In genomic region chr1:162771617-162772360, GRCm38 (mm10) we compare ENCODE assay signal across 22 mouse cellular contexts. TPM values are rescaled to one million over a fixed set of nuclear protein-coding genes. Genes with fewer than 3 reads are reported as not detected.
"Had no signal": no experiment of that assay in that cellular context is flagged by ENCODE, and none has a peak within 500 bp of the region (broad histone marks: within the 10 kb centered on the region; RNA-seq: fewer than 3 reads in every experiment).

No protein-coding gene starts in this region.

- ATAC-seq: intestine, embryonic 15.5 days had no signal

- H3K9me3 ChIP-seq: intestine, embryonic 15.5 days; kidney, embryonic 15.5 days; liver, embryonic 13.5 days; megakaryocyte, embryonic 14.5 days had no signal

- H3K4me1 ChIP-seq: intestine, embryonic 15.5 days; kidney, embryonic 15.5 days; liver, embryonic 13.5 days; megakaryocyte, embryonic 14.5 days had no signal

- H3K9ac ChIP-seq: intestine, embryonic 15.5 days; kidney, embryonic 15.5 days; liver, embryonic 13.5 days had no signal

- H3K4me2 ChIP-seq: intestine, embryonic 15.5 days; kidney, embryonic 15.5 days; liver, embryonic 13.5 days; midbrain, embryonic 11.5 days had no signal

- H3K27ac ChIP-seq: intestine, embryonic 15.5 days; kidney, embryonic 15.5 days; left cerebral cortex, adult 2 months; liver, embryonic 13.5 days; stomach, postnatal 0 days had no signal

- H3K27me3 ChIP-seq: intestine, embryonic 15.5 days; kidney, embryonic 15.5 days; liver, embryonic 13.5 days; megakaryocyte, embryonic 14.5 days had no signal

- DNase-seq: kidney, adult 11 months; kidney, adult 8-10 months; kidney, postnatal 10 days; kidney, postnatal 36 days; layer of hippocampus, postnatal 36 days; liver, embryonic 13.5 days; midbrain, embryonic 14.5 days; right cerebral cortex, adult 18-20 months; right cerebral cortex, postnatal 14 days; right cerebral cortex, postnatal 4 days; thymus, adult 18-20 months; thymus, postnatal 4 days had no signal

- H3K4me3 ChIP-seq: intestine, embryonic 15.5 days; kidney, embryonic 15.5 days; left cerebral cortex, adult 2 months; liver, embryonic 13.5 days; megakaryocyte, embryonic 14.5 days had no signal

- H3K36me3 ChIP-seq: intestine, embryonic 15.5 days; kidney, embryonic 15.5 days; liver, embryonic 13.5 days had no signal

RNA-seq across cellular contexts. Expression of gene Fmo4, which starts 42.0 kb away (rescaled TPM):
- total RNA-seq: layer of hippocampus, postnatal 36 days; left cerebral cortex, adult 2 months; left cerebral cortex, postnatal 10 days; left cerebral cortex, postnatal 36 days had no signal
- polyA plus RNA-seq: limb, embryonic 11.5 days; stomach, embryonic 14.5 days had no signal
